Mouse (Mus musculus) cortical plate, adult 2 months (tissue): ENCODE data around the gene Pld4.

ENCODE experiments used
- CTCF ChIP-seq: fragments of 200-500 bp; IDR thresholded peaks from 2 replicates; pipeline ENCODE4 v1.5.1; 2011; ENCODE audit warnings: mild to moderate bottlenecking, control low read depth, low read length; ENCODE audit not compliant: insufficient read depth; ENCODE audit errors: extremely low read depth
- POLR2A ChIP-seq: fragments of 200-500 bp; IDR thresholded peaks from 2 replicates; pipeline ENCODE4 v1.6.1; 2011; ENCODE audit warnings: mild to moderate bottlenecking, low read length, control low read depth; ENCODE audit not compliant: insufficient read depth; ENCODE audit errors: extremely low read depth

- TF ChIP-seq POLR2A: no peak
- TF ChIP-seq CTCF: no peak
Observed at GRCm38 (mm10) chr12:112804046-112804445, 43.6 kb downstream of the Pld4 start.
